Mouse (Mus musculus): Measurements from ENCODE around the gene Sdhaf1. TPM values are rescaled to one million over a fixed set of nuclear protein-coding genes. Genes with fewer than 3 reads are reported as not detected.

Sdhaf1 gene
- polyA plus RNA-seq (2012; ENCODE audit: insufficient read depth, insufficient read length, low replicate concordance, missing spikeins) = not detected in 2 replicates

GRCm38 (mm10) chr7:30323795-30324194 is at the start of gene Sdhaf1:
Gene Sdhaf1, minus strand, starts transcription at chr7:30323895.
- Histone ChIP-seq H3K4me1 (ENCODE audit: control insufficient read depth, insufficient read depth, low read length) (peaks cover 8% of the 10 kb centered on the region), H3K4me3 (ENCODE audit: insufficient read depth, low read depth, low read length) (no peak within 1 kb of the TSS), H3K27ac (ENCODE audit: insufficient read depth, low read depth, low read length) (no peak within 1 kb of the TSS)
- TF ChIP-seq CTCF (IDR thresholded peaks at IDR 0.05; ENCODE audit: insufficient read depth, low read depth, low read length) (no peak), POLR2A (IDR thresholded peaks at IDR 0.05; ENCODE audit: insufficient read depth, low read depth, low read length) (no peak)
- WGBS = 77% methylated on average over 3 of the region's 3 CpGs

GRCm38 (mm10) chr7:30367466-30367865 is 43.8 kb upstream of the Sdhaf1 start:
- TF ChIP-seq CTCF (IDR thresholded peaks at IDR 0.05; ENCODE audit: insufficient read depth, low read depth, low read length) (no peak), POLR2A (IDR thresholded peaks at IDR 0.05; ENCODE audit: insufficient read depth, low read depth, low read length) (no peak)
- no peak overlapping the region for H3K4me3 ChIP-seq (ENCODE audit: insufficient read depth, low read depth, low read length)
- 76% methylated on average over 2 of the region's 2 CpGs for WGBS
- H3K4me1 ChIP-seq (ENCODE audit: control insufficient read depth, insufficient read depth, low read length) = peaks cover 15% of the 10 kb centered on the region
- H3K27ac ChIP-seq (ENCODE audit: insufficient read depth, low read depth, low read length) = no peak overlapping the region

GRCm38 (mm10) chr7:30363344-30363738 is 39.6 kb upstream of the Sdhaf1 start:
- Histone ChIP-seq H3K27ac (ENCODE audit: insufficient read depth, low read depth, low read length) (peak overlapping the region; percentile 58; the same call in 1 of the 2 replicates), H3K4me1 (ENCODE audit: control insufficient read depth, insufficient read depth, low read length) (peaks cover 44% of the 10 kb centered on the region), H3K4me3 (ENCODE audit: insufficient read depth, low read depth, low read length) (0 out of 2 replicates have a peak overlapping the region, but pooled peaks have one; percentile 24)
- WGBS = 48% methylated on average over 6 of the region's 6 CpGs
- no peak for TF ChIP-seq POLR2A (IDR thresholded peaks at IDR 0.05; ENCODE audit: insufficient read depth, low read depth, low read length)

- H3K4me3 ChIP-seq (ENCODE audit: insufficient read depth, low read depth, low read length) = peak within 1 kb of the TSS; percentile 63
- H3K4me1 ChIP-seq (ENCODE audit: control insufficient read depth, insufficient read depth, low read length) = peaks cover 48% of the 10 kb centered on the region
- peak within 1 kb of the TSS; percentile 58; the same call in 1 of the 2 replicates for H3K27ac ChIP-seq (ENCODE audit: insufficient read depth, low read depth, low read length)
- under 1% methylated on average over 55 of the region's 55 CpGs for WGBS
- TF ChIP-seq CTCF (IDR thresholded peaks at IDR 0.05; ENCODE audit: insufficient read depth, low read depth, low read length) = no peak
- no peak for TF ChIP-seq POLR2A (IDR thresholded peaks at IDR 0.05; ENCODE audit: insufficient read depth, low read depth, low read length)
These were observed 39.1 kb upstream of the Sdhaf1 start, which contains the start of gene Lrfn3 for GRCm38 (mm10) chr7:30362652-30363343. Gene Lrfn3, minus strand, starts transcription at chr7:30362772.

GRCm38 (mm10) chr7:30360028-30360427 is 36.3 kb upstream of the Sdhaf1 start:
- Histone ChIP-seq H3K27ac (ENCODE audit: insufficient read depth, low read depth, low read length) (no peak overlapping the region), H3K4me1 (ENCODE audit: control insufficient read depth, insufficient read depth, low read length) (peaks cover 51% of the 10 kb centered on the region), H3K4me3 (ENCODE audit: insufficient read depth, low read depth, low read length) (no peak overlapping the region)
- TF ChIP-seq CTCF (IDR thresholded peaks at IDR 0.05; ENCODE audit: insufficient read depth, low read depth, low read length) (no peak), POLR2A (IDR thresholded peaks at IDR 0.05; ENCODE audit: insufficient read depth, low read depth, low read length) (no peak)
- WGBS = 91% methylated on average over 17 of the region's 17 CpGs

- TF ChIP-seq POLR2A (IDR thresholded peaks at IDR 0.05; ENCODE audit: insufficient read depth, low read depth, low read length) (no peak), CTCF (IDR thresholded peaks at IDR 0.05; ENCODE audit: insufficient read depth, low read depth, low read length) (no peak)
- peaks cover 51% of the 10 kb centered on the region for H3K4me1 ChIP-seq (ENCODE audit: control insufficient read depth, insufficient read depth, low read length)
- WGBS = 89% methylated on average over 31 of the region's 31 CpGs
These were observed 35.7 kb upstream of the Sdhaf1 start for GRCm38 (mm10) chr7:30359276-30359865.

GRCm38 (mm10) chr7:30358378-30359186 is 34.9 kb upstream of the Sdhaf1 start:
- Histone ChIP-seq H3K4me3 (ENCODE audit: insufficient read depth, low read depth, low read length) (no peak overlapping the region), H3K27ac (ENCODE audit: insufficient read depth, low read depth, low read length) (no peak overlapping the region), H3K4me1 (ENCODE audit: control insufficient read depth, insufficient read depth, low read length) (peaks cover 47% of the 10 kb centered on the region)
- 58% methylated on average over 7 of the region's 7 CpGs for WGBS
- TF ChIP-seq CTCF (IDR thresholded peaks at IDR 0.05; ENCODE audit: insufficient read depth, low read depth, low read length) (no peak), POLR2A (IDR thresholded peaks at IDR 0.05; ENCODE audit: insufficient read depth, low read depth, low read length) (no peak)

More at GRCm38 (mm10) chr7:30359276-30359865, 35.7 kb upstream of the Sdhaf1 start:
- Histone ChIP-seq H3K4me3 (ENCODE audit: insufficient read depth, low read depth, low read length) (no peak overlapping the region), H3K27ac (ENCODE audit: insufficient read depth, low read depth, low read length) (no peak overlapping the region)

GRCm38 (mm10) chr7:30354059-30354458 is 30.4 kb upstream of the Sdhaf1 start:
- 76% methylated on average over 4 of the region's 4 CpGs for WGBS
- TF ChIP-seq CTCF (IDR thresholded peaks at IDR 0.05; ENCODE audit: insufficient read depth, low read depth, low read length) = no peak
- TF ChIP-seq POLR2A (IDR thresholded peaks at IDR 0.05; ENCODE audit: insufficient read depth, low read depth, low read length) = no peak
- H3K4me1 ChIP-seq (ENCODE audit: control insufficient read depth, insufficient read depth, low read length) = peaks cover 27% of the 10 kb centered on the region
- no peak overlapping the region for H3K4me3 ChIP-seq (ENCODE audit: insufficient read depth, low read depth, low read length)
- no peak overlapping the region for H3K27ac ChIP-seq (ENCODE audit: insufficient read depth, low read depth, low read length)
